Comparison of ENCODE assay signal across 8 mouse cellular contexts in the genomic region with DNA sequence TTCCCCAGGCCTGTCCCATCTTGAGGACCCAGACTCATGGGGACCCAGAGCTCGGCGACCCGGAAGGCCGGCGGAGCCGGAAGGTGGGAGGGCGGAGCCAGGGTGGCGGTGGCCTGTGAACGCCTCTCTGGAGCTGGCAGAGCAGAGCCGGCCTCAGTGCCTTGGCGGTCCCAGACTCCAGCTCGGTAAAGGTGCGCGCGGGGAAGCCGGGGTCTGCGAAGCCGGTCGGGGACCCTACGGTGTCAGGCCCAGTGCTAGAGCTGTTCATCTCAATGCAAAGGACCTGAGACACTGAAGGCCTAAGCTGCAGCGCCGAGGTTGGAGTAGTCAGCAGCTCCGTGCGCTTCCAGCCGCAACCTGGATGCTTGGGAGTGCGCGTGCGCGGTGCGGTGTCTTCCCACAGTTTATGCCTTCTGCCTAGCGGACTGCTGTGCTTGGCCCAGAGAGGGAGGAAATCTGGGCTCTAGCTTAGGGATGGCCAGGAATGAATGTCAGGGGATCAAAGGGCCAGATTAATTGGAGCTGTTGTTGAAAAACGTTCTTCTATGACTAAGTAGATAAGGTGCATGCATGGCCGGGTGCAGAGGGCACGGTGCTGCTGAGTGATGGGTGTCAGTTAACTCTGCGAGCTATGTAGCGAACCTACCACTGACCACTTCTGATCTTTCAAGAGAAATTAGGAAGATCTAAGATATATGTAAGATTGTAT. TPM values are rescaled to one million over a fixed set of nuclear protein-coding genes. Genes with fewer than 3 reads are reported as not detected.
DNase-seq lines count a peak whose midpoint lies in the region; ATAC-seq lines count a peak whose summit lies in the region.

No protein-coding gene starts in this region.

- H3K27me3 ChIP-seq in hindbrain, embryonic 15.5 days = no peaks in the 10 kb centered on the region

- H3K4me2 ChIP-seq in hindbrain, embryonic 15.5 days = peak overlapping the region; percentile 85

- 5% methylated on average over 36 of the region's 36 CpGs for WGBS in hindbrain, embryonic 15.5 days

- peak; percentile 95 for ATAC-seq in hindbrain, embryonic 15.5 days (ENCODE audit: low FRiP score, low read depth)

- peak overlapping the region; percentile 67 for H3K9ac ChIP-seq in hindbrain, embryonic 15.5 days

- no peaks in the 10 kb centered on the region for H3K36me3 ChIP-seq in hindbrain, embryonic 15.5 days

- H3K27ac ChIP-seq in hindbrain, embryonic 15.5 days (replicated peaks) = peak overlapping the region; percentile 94

- H3K9me3 ChIP-seq in hindbrain, embryonic 15.5 days = no peaks in the 10 kb centered on the region

- DNase-seq in R1 (ENCODE audit: low read depth, low spot score) = peak; percentile 89
- DNase-seq in cerebellum, postnatal 36 days = peak; percentile 92
- DNase-seq in frontal cortex, postnatal 36 days (ENCODE audit: low spot score in 2 of 2) = peak; percentile 88 to 90
- DNase-seq in left cerebral cortex, adult 11 months (ENCODE audit: low spot score) = peak; percentile 74
- DNase-seq in lung, postnatal 36 days = peak; percentile 87
- peak; percentile 90 for DNase-seq in retina, postnatal 1 day
- DNase-seq in urinary bladder, adult 18-20 months (ENCODE audit: low spot score in 2 of 2) = peak; percentile 77 to 91

- peaks cover 17% of the 10 kb centered on the region for H3K4me1 ChIP-seq in hindbrain, embryonic 15.5 days (replicated peaks)

- peak overlapping the region; percentile 56 for H3K4me3 ChIP-seq in hindbrain, embryonic 15.5 days

RNA-seq across cellular contexts. Expression of gene 1600014C10Rik, which starts 0.8 kb away (rescaled TPM):
- 30.8 and 31.1 TPM in 2 replicates for polyA plus RNA-seq in hindbrain, embryonic 15.5 days (2015; fragmentation: Nextera tagmentation; extraction: Ambion mirVana)

RNA-seq across cellular contexts. Expression of gene Plekhf1, which starts 44.0 kb away (rescaled TPM):
- polyA plus RNA-seq in hindbrain, embryonic 15.5 days (2015; fragmentation: Nextera tagmentation; extraction: Ambion mirVana) = 0.76 and 0.88 TPM in 2 replicates

Comparison
In these comparisons a context has a peak if more than half of its experiments do, and no peak if none do; other contexts are left out.
1. Peak in every context shown above with its lines: DNase-seq, ATAC-seq, H3K4me3 ChIP-seq and H3K27ac ChIP-seq.